Mouse (Mus musculus): Measurements from ENCODE around the gene AA467197. TPM values are rescaled to one million over a fixed set of nuclear protein-coding genes. Genes with fewer than 3 reads are reported as not detected.

Gene AA467197
- polyA plus RNA-seq, 1 experiment: not detected

- H3K4me3 ChIP-seq (ENCODE audit: insufficient read depth, low read depth, low read length): no peak overlapping the region
- 0 out of 2 replicates have a peak, but pooled peaks cover 4% of the 10 kb centered on the region for H3K4me1 ChIP-seq (ENCODE audit: control insufficient read depth, insufficient read depth, insufficient read length, low read length)
- no peak overlapping the region for H3K27ac ChIP-seq (replicated peaks; ENCODE audit: low read depth, low read length)
These were observed 29.4 kb downstream of the AA467197 start for GRCm38 (mm10) chr2:122665973-122666875.

- Histone ChIP-seq H3K4me3 (ENCODE audit: insufficient read depth, low read depth, low read length) (no peak overlapping the region), H3K4me1 (ENCODE audit: control insufficient read depth, insufficient read depth, insufficient read length, low read length) (0 out of 2 replicates have a peak, but pooled peaks cover 4% of the 10 kb centered on the region)
These were observed 31.1 kb downstream of the AA467197 start for GRCm38 (mm10) chr2:122667856-122668255.

DNA sequence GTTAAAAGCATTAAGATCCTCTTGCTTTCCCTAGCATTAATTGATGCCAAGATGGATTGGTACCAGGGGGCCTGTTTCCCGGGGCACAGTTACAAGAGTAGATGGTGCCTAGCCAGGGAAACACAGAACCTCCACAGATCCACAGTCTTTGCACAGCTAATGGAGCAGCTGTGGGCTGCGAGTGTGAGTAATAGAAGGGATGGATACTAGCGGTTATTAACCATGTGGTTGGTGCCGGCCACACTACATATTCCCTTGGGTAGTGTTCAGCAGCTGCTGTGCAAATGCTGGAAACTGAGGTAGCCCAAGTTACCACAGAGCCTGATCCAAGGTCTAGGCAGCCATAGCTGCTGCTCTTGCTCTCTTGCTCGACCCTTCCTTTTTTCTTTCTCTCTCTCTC lies 34.9 kb downstream of the AA467197 start:
- no peak overlapping the region for H3K4me3 ChIP-seq (ENCODE audit: insufficient read depth, low read depth, low read length)
- H3K27ac ChIP-seq (replicated peaks; ENCODE audit: low read depth, low read length): no peak overlapping the region
- H3K4me1 ChIP-seq (ENCODE audit: control insufficient read depth, insufficient read depth, insufficient read length, low read length): no peaks in the 10 kb centered on the region

More at GRCm38 (mm10) chr2:122667856-122668255, 31.1 kb downstream of the AA467197 start:
- H3K27ac ChIP-seq (replicated peaks; ENCODE audit: low read depth, low read length): no peak overlapping the region

- Histone ChIP-seq H3K4me3 (ENCODE audit: insufficient read depth, low read depth, low read length) (no peak overlapping the region), H3K27ac (replicated peaks; ENCODE audit: low read depth, low read length) (no peak overlapping the region), H3K4me1 (ENCODE audit: control insufficient read depth, insufficient read depth, insufficient read length, low read length) (no peaks in the 10 kb centered on the region)
These were observed 36.1 kb downstream of the AA467197 start for GRCm38 (mm10) chr2:122672841-122673240.

DNA sequence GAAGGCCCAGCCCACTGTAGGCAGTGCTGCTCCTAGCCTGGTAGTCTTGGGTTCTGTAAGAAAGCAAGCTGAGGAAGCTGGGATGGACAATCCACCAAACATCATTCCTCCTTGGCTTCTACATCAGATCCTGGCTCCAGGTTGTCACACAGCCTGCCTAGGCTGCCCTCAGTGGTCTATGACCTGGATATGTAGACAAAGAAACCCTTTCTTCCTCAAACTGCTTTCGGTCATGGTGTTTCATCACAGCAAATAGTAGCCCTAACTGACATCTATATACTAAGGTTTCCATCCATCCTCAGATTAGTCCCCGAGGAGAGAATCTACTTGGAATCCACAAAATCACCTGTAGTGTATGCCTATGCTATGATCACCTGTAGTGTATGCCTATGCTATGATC lies 38.3 kb downstream of the AA467197 start:
- H3K4me1 ChIP-seq (ENCODE audit: control insufficient read depth, insufficient read depth, insufficient read length, low read length): no peaks in the 10 kb centered on the region
- no peak overlapping the region for H3K4me3 ChIP-seq (ENCODE audit: insufficient read depth, low read depth, low read length)
- H3K27ac ChIP-seq (replicated peaks; ENCODE audit: low read depth, low read length): no peak overlapping the region

- no peak overlapping the region for H3K4me3 ChIP-seq (ENCODE audit: insufficient read depth, low read depth, low read length)
- no peak overlapping the region for H3K27ac ChIP-seq (replicated peaks; ENCODE audit: low read depth, low read length)
- H3K4me1 ChIP-seq (ENCODE audit: control insufficient read depth, insufficient read depth, insufficient read length, low read length): no peaks in the 10 kb centered on the region
These were observed 44.8 kb downstream of the AA467197 start for GRCm38 (mm10) chr2:122681379-122682137.

DNA sequence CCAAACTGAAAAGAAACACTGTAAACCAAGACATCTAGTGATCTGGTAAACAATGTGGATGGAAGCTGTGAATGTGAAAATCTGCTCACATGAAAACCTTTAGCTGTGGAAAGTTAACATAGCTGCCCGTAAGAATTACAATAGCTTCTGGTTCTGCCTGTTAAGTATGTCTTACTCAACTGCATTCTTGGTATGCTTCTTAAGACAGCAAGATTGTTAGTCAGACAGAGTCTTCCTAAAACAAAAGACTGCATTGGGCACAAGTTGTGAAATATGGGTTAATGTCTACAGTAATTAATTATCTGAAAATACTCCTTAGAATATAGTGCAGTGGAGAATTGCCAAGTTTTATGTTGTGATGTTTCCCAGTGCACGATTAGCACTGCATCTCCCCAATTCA lies 45.7 kb downstream of the AA467197 start:
- Histone ChIP-seq H3K27ac (replicated peaks; ENCODE audit: low read depth, low read length) (no peak overlapping the region), H3K4me1 (ENCODE audit: control insufficient read depth, insufficient read depth, insufficient read length, low read length) (no peaks in the 10 kb centered on the region), H3K4me3 (ENCODE audit: insufficient read depth, low read depth, low read length) (no peak overlapping the region)

GRCm38 (mm10) chr2:122683641-122684040 lies 46.9 kb downstream of the AA467197 start:
- Histone ChIP-seq H3K4me1 (ENCODE audit: control insufficient read depth, insufficient read depth, insufficient read length, low read length) (no peaks in the 10 kb centered on the region), H3K27ac (replicated peaks; ENCODE audit: low read depth, low read length) (no peak overlapping the region), H3K4me3 (ENCODE audit: insufficient read depth, low read depth, low read length) (no peak overlapping the region)

- no peaks in the 10 kb centered on the region for H3K4me1 ChIP-seq (ENCODE audit: control insufficient read depth, insufficient read depth, insufficient read length, low read length)
These were observed 49.9 kb downstream of the AA467197 start for GRCm38 (mm10) chr2:122686665-122687064.

More at GRCm38 (mm10) chr2:122686665-122687064, 49.9 kb downstream of the AA467197 start:
- no peak overlapping the region for H3K27ac ChIP-seq (replicated peaks; ENCODE audit: low read depth, low read length)
- H3K4me3 ChIP-seq (ENCODE audit: insufficient read depth, low read depth, low read length): no peak overlapping the region

Other genes with a start within 250 kb of the AA467197 start
- gene Slc28a2, start 210.5 kb upstream of the AA467197 start, polyA plus RNA-seq (2012; ENCODE audit: insufficient read depth, insufficient read length, missing spikeins): 6.6 and 15.1 TPM in 2 replicates
- not detected in 2 replicates for gene Gm14085, start 152.0 kb upstream of the AA467197 start, polyA plus RNA-seq (2012; ENCODE audit: insufficient read depth, insufficient read length, missing spikeins)
- gene Gatm, start 25.7 kb upstream of the AA467197 start, polyA plus RNA-seq (2012; ENCODE audit: insufficient read depth, insufficient read length, missing spikeins): 4.6 and 6.3 TPM in 2 replicates
- gene Slc30a4, start 65.7 kb downstream of the AA467197 start, polyA plus RNA-seq (2012; ENCODE audit: insufficient read depth, insufficient read length, missing spikeins): 4.4 and 6.7 TPM in 2 replicates
- gene Bloc1s6, start 101.5 kb downstream of the AA467197 start, polyA plus RNA-seq (2012; ENCODE audit: insufficient read depth, insufficient read length, missing spikeins): 23.5 and 25.0 TPM in 2 replicates
- 152 TPM in 2 replicates for gene Sqor, start 128.3 kb downstream of the AA467197 start, polyA plus RNA-seq (2012; ENCODE audit: insufficient read depth, insufficient read length, missing spikeins)

All from brown adipose tissue, adult 24 weeks (tissue).